Mouse (Mus musculus) kidney, adult 18-20 months (tissue): ENCODE measurements around the gene Gpr89.

ENCODE experiments used
- DNase-seq: peaks from one replicate; pipeline ENCODE4 v3.0.0; 2021

Gene Gpr89

GRCm38 (mm10) chr3:96904851-96905541 is at the start of gene Gpr89:
Gene Gpr89 (minus strand): TSS chr3:96905346.
- DNase-seq: peak; percentile 95

DNA sequence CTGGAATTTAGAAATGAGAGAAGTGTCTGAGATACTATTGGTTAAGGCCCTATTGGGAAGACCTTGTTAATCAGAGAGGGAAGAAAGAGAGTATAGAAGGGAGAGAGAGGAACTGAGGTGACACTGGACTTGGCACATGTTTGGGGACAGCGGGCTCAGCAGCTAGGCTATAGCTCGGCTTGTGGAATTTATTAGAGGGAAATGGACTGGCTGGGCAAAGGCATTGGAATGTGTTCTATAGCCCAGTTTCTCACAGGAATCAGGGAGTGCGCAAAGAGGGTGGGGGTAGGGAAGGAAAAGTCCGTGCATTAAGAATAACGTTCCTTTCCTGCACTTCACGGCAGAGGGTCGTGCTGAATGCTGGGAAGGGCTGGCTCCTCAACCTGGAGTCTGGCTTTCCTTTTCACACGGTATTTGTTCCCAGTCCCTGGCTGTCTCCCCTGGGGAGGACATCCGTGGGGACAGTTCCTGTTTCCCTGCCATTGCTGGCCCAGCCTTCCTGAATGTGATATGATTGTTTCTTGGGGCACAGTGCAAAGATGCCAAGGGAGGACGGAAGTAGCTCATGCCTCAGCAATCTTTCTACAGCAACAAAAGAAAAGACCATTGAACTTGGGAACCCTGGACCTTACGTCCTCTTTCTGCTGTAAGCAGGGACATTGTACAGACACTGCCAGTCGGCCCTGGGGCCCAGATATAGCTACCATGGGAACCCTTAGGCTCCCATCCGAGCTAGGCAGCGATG is 48.5 kb upstream of the Gpr89 start:
- DNase-seq: no peak

DNA sequence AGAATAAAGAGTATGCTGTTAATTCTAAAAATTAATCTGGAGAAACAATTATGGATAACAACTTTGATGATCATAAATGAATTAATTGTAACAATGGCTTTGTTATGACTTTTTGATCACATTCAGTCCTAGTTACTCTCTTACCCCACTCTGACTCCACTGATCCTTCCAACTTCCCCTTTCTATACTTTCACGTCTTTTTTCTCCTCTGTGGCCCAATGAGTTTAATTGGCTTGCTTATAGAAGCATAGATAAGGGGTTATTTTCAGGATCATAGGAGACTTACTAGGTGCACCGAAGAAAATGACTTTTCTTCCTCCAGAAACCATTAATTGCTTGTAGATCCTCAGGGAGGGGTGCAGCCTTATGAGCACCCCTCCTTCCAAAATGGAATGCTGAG is 37.6 kb upstream of the Gpr89 start:
- no peak for DNase-seq

GRCm38 (mm10) chr3:96938738-96939137 is 33.6 kb upstream of the Gpr89 start:
- DNase-seq: peak; percentile 81

- DNase-seq: no peak
Measured at GRCm38 (mm10) chr3:96937606-96938005, 32.5 kb upstream of the Gpr89 start.

- DNase-seq: no peak
Measured at GRCm38 (mm10) chr3:96936241-96936640, 31.1 kb upstream of the Gpr89 start.

- no peak for DNase-seq
Measured at GRCm38 (mm10) chr3:96931261-96931681, 26.1 kb upstream of the Gpr89 start.

DNA sequence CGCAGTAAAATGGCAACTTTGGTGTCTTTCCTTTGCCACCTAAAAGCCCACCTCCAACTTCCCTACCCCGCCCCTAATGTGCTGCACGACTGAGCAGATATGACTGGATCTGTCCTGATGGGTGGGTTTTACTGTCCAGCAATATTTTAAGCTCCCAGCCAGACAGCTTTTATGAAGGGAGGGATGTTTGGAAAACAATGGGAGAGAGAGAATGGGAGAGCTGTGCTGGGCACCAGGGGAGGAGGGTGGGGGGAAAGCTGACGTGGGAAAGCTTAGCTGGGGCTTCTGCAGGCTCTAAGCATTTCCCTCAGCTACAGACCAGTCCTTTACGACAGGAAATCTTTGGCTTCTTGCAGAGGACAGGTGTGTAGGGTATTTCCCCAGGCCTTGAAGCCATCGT is 20.8 kb upstream of the Gpr89 start, which contains the start of gene Gja8:
Gene Gja8 (minus strand): TSS at position 101 of the 400 bp plus-strand sequence.
- no peak for DNase-seq

- no peak for DNase-seq
Measured at GRCm38 (mm10) chr3:96924631-96925030, 19.5 kb upstream of the Gpr89 start.

GRCm38 (mm10) chr3:96920991-96921390 is 15.8 kb upstream of the Gpr89 start:
- DNase-seq: no peak

GRCm38 (mm10) chr3:96905592-96905991 is 446 bp upstream of the Gpr89 start:
- no peak for DNase-seq

- DNase-seq: no peak
Measured at GRCm38 (mm10) chr3:96904393-96904792, 753 bp downstream of the Gpr89 start, which contains the start of gene Gja5. Gene Gja5 (plus strand): TSS chr3:96904693.

- no peak for DNase-seq
Measured at GRCm38 (mm10) chr3:96902336-96902999, 2.7 kb downstream of the Gpr89 start.

- DNase-seq: no peak
Measured at GRCm38 (mm10) chr3:96883690-96884089, 21.5 kb downstream of the Gpr89 start.

DNA sequence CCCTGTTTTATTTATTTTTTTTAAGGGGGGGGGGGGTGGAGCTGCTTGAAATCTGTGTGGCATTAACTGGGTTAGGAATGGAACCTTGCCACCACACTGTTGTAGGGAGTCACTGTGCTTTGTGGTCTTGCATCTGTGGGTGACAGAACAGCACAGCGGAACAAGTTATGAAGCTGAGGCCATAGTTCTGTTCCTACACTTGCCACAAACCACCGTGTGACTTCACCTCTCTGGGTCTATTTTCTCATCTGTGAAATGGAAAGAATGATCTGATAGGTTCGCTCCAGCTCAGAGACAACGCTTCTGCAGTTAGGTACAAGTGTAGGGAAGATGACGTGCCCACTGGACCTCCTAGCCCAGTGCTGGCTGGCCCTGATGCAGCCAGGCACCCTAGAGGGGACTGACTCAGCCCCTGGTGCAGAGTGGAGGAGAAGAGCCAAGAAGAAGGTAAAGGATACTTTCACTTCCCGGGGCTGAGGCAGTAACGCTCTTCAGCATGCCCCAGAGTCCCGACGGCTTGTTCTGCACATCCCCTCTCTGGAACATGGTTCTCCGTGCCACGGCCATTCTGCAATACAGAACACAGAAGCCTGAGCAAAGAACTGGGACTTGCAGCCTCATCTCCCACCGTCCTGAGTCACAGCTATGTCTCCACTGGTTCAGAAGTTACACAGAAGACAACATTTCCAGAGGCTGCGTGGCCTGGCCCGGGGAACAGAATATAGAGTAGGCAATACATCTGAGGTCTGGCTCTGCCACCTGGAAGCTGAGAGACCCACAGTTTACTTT is 22.9 kb downstream of the Gpr89 start:
- no peak for DNase-seq

GRCm38 (mm10) chr3:96881557-96881956 is 23.6 kb downstream of the Gpr89 start:
- no peak for DNase-seq

DNA sequence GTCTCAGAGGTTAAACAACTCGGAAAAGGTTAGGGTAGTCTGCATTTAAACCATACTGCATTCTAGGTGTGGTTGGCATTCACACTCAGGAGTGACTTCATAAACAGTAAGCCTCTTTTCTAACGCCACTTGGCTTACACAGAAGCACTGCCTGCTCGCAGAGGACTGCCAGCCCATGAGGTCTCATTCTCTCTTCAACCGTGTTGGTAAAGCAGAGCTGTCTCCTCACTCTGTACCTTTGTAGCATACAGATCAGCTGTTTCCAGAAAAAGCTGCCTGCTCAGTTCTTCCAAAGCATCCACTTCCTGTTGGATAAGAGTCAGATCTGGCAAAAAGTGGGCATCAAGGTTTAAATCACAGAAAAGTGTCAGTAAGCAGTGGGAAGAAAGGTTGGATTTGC is 24.8 kb downstream of the Gpr89 start:
- no peak for DNase-seq

DNA sequence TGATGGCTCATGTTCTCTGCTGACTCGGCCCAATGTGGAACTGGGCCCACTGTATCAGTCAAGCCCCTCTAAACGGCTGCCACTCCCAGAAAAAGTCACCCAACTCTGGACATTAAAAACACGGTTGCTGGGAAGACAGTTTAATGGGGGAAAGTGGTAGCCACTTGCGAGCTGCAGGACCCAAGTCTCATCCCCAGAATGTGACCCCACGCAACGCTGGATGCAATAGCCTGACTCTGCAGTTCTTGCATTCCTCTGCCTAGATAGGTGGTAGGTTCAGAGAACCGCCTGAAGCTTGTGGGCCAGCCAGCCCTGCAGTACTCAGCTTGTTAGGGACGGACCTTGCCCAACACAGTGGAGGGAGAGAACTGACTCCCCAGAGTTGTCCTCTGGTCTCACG is 25.6 kb downstream of the Gpr89 start:
- no peak for DNase-seq

DNA sequence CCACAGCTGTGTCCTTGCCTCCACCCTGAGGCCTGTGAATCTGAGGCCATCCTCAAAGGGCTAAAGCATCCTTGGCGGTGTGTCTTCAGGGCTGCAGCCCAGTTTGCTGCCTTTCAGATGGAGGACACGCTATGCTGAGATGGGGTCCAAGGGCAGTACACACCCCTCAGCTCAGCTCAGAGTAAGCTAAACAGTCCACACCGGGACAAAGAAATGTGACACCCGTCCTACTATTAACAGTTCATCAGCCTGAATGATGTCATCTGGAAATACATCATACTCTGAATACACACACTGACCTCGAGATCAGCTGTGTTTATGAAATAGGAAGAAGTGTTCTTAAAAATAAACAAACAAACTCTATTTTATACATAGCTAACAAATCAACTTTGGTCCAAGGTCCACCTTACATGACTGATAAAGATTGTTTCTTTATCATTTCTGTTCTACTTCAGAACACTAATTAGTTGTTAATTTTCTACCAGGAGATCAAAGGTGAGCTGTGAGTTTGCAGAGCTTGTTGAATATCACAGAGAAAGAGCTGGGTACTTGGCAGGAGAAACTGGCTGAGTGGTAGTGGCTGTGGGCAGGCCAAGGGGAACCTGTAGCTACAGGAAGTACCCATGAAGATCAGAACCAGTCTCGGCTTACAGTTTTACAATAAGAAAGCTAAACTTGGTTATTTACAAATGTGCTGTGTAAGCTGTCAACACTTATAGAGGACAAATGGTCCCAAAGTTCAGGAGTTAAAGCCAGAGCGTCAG is 30.2 kb downstream of the Gpr89 start:
- no peak for DNase-seq

- DNase-seq: no peak
Measured at GRCm38 (mm10) chr3:96872501-96872900, 32.6 kb downstream of the Gpr89 start.

GRCm38 (mm10) chr3:96871070-96871469 is 34.1 kb downstream of the Gpr89 start:
- no peak for DNase-seq

- no peak for DNase-seq
Measured at GRCm38 (mm10) chr3:96870270-96870669, 34.9 kb downstream of the Gpr89 start.
